16 mouse cellular contexts compared by ENCODE assay signal in the genomic region with DNA sequence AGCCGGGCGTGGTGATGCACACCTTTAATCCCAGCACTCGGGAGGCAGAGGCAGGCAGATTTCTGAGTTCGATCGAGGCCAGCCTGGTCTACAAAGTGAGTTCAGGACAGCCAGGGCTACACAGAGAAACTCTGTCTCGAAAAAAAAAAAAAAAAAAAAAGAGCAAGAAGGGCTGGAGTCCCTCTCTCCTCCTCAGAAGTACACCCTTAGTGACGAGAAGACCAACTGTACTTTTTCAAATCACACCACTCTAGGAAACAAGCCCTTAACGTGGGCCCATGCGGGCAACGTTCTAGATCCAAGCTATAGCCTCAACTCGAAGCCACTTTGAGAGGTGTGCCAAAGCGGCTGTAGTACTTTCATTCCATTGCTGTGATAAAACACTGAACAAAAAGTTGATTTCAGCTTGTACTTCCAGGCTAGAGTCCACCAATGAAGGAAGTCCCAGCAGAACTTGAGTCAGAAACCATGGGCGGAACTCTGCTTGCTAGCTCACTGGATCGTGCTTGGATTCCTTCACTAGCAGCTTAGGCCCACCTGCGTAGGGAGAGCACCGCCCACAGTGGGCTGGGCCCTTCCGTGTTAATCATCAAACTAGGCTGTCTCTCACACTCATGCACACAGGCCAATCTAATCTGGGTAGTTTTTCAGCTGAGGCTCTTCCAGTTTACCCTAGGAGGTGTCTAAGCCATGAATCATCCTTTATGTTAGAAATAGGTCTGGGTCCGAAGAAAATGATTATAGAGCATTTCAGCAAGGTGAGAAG. TPM values are rescaled to one million over a fixed set of nuclear protein-coding genes. Genes with fewer than 3 reads are reported as not detected.
"Had no signal": no experiment of that assay in that cellular context is flagged by ENCODE, and none has a peak within 500 bp of the region (broad histone marks: within the 10 kb centered on the region; RNA-seq: fewer than 3 reads in every experiment).

No protein-coding gene starts in this region.

- H3K4me3 ChIP-seq: layer of hippocampus, adult 2 months; limb, embryonic 10.5 days; midbrain, embryonic 15.5 days; neural tube, embryonic 12.5 days; stomach, embryonic 15.5 days had no signal

- H3K27me3 ChIP-seq: midbrain, embryonic 15.5 days; neural tube, embryonic 12.5 days; stomach, embryonic 15.5 days had no signal

- H3K27ac ChIP-seq: kidney, postnatal 0 days; layer of hippocampus, adult 2 months; limb, embryonic 10.5 days; midbrain, embryonic 15.5 days; neural tube, embryonic 12.5 days; stomach, embryonic 15.5 days had no signal

- H3K9me3 ChIP-seq: limb, embryonic 10.5 days; midbrain, embryonic 15.5 days; neural tube, embryonic 12.5 days; stomach, embryonic 15.5 days had no signal

- DNase-seq: kidney, adult 8-10 months; kidney, postnatal 4 days; lung, embryonic 14.5 days; lung, postnatal 10 days; lung, postnatal 4 days; right cerebral cortex, postnatal 14 days; thymus, postnatal 36 days had no signal

- H3K36me3 ChIP-seq: limb, embryonic 10.5 days; midbrain, embryonic 15.5 days; neural tube, embryonic 12.5 days; stomach, embryonic 15.5 days had no signal

- H3K4me2 ChIP-seq: liver, embryonic 11.5 days; lung, embryonic 14.5 days; midbrain, embryonic 11.5 days; midbrain, embryonic 15.5 days; neural tube, embryonic 12.5 days; stomach, embryonic 15.5 days had no signal

- H3K9ac ChIP-seq: lung, embryonic 14.5 days; midbrain, embryonic 15.5 days; neural tube, embryonic 12.5 days; stomach, embryonic 15.5 days had no signal

- ATAC-seq: midbrain, embryonic 15.5 days had no signal

- H3K4me1 ChIP-seq: limb, embryonic 10.5 days; midbrain, embryonic 15.5 days; neural tube, embryonic 12.5 days; stomach, embryonic 15.5 days had no signal

RNA-seq across cellular contexts. Expression of gene Tmem121, which starts 8.6 kb away (rescaled TPM):
- total RNA-seq: neutrophil, adult 5-6 weeks had no signal
